Mouse (Mus musculus): ENCODE data around the gene Itga8. TPM values are rescaled to one million over a fixed set of nuclear protein-coding genes. Genes with fewer than 3 reads are reported as not detected.

Itga8 gene
- polyA plus RNA-seq, 1 experiment from 2014 or later: 20.0 TPM

DNA sequence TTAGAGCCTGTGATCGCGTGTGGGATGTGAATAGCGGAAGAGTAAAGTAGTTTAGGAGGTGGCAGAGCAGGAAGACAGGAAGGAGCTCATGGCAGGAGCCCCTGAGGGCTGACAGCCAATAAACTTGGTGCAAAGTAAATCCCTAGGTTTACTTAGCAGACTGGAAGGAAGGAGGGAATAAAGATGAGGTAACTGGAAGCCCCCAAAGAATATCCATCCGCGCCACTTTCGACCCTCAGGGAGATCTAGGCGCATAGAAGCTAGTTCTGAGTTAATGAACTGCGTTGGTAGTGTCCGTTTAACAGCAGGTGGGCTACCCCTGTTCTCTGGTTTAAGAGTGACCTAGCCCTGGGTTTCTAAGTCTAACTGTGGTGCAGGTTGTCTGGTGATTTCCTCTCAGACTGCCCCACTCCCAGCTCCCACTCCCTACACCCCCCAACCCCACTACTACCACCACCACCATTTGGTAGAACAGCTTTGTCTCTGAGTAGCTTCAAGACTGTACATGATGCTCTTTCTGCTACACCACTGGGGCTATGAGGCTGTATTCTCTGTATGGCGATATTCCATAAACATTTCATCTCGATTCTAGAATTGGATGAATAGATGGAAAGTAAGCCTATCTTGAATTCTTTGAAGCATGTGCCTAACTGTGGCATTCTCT, 26.1 kb upstream of the Itga8 start:
- WGBS: 45% methylated on average over 11 of the region's 11 CpGs
- H3K36me3 ChIP-seq (ENCODE audit: insufficient read depth, low read length): no peaks in the 10 kb centered on the region
- H3K9me3 ChIP-seq (ENCODE audit: low read length): no peaks in the 10 kb centered on the region
- H3K4me1 ChIP-seq (ENCODE audit: insufficient read depth, low read depth, low read length): no peaks in the 10 kb centered on the region; the same call in 1 of the 2 replicates
- no peaks in the 10 kb centered on the region for H3K27me3 ChIP-seq (replicated peaks; ENCODE audit: insufficient read depth, low read length)
- no peak for DNase-seq (ENCODE audit: low spot score)
- no peak overlapping the region for H3K4me3 ChIP-seq (ENCODE audit: low read depth, low read length)
- peak overlapping the region; percentile 17; the same call in 1 of the 2 replicates for H3K4me2 ChIP-seq (replicated peaks; ENCODE audit: low read depth, low read length)
- TF ChIP-seq CTCF (IDR thresholded peaks at IDR 0.05) (no peak), EP300 (IDR thresholded peaks at IDR 0.05) (no peak)
- H3K9ac ChIP-seq (replicated peaks; ENCODE audit: low read depth): no peak overlapping the region
- no peak overlapping the region for H3K27ac ChIP-seq (ENCODE audit: low read length)
- no peak for ATAC-seq

DNA sequence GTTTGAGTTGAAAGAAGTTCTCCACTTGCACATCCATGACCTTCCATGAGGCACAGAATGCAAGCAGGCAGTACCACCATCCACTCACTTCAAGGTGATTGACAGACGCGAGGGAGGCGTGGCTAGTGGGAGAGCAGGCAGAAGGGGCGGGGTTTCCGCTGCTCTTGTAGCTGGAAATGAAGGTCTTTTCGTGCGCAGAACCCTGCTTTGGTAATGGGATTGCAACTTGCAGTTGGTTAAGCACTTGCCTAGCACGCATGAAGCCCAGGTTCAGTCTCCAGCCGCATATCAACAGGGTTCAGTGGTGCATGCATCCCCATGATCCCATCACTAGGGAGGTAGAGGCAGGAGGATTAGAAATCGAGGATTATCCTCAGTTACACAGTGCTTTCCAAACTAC, 25.5 kb upstream of the Itga8 start:
- H3K27ac ChIP-seq (ENCODE audit: low read length): no peak overlapping the region
- no peak overlapping the region for H3K4me3 ChIP-seq (ENCODE audit: low read depth, low read length)
- no peaks in the 10 kb centered on the region for H3K9me3 ChIP-seq (ENCODE audit: low read length)
- WGBS: 27% methylated on average over 10 of the region's 10 CpGs
- H3K9ac ChIP-seq (replicated peaks; ENCODE audit: low read depth): no peak overlapping the region
- no peaks in the 10 kb centered on the region; the same call in 1 of the 2 replicates for H3K4me1 ChIP-seq (ENCODE audit: insufficient read depth, low read depth, low read length)
- H3K27me3 ChIP-seq (replicated peaks; ENCODE audit: insufficient read depth, low read length): no peaks in the 10 kb centered on the region
- ATAC-seq: no peak
- DNase-seq (ENCODE audit: low spot score): peak; percentile 37
- H3K4me2 ChIP-seq (replicated peaks; ENCODE audit: low read depth, low read length): peak overlapping the region; percentile 17
- TF ChIP-seq EP300 (IDR thresholded peaks at IDR 0.05) (no peak), CTCF (IDR thresholded peaks at IDR 0.05) (no peak)
- H3K36me3 ChIP-seq (ENCODE audit: insufficient read depth, low read length): no peaks in the 10 kb centered on the region

DNA sequence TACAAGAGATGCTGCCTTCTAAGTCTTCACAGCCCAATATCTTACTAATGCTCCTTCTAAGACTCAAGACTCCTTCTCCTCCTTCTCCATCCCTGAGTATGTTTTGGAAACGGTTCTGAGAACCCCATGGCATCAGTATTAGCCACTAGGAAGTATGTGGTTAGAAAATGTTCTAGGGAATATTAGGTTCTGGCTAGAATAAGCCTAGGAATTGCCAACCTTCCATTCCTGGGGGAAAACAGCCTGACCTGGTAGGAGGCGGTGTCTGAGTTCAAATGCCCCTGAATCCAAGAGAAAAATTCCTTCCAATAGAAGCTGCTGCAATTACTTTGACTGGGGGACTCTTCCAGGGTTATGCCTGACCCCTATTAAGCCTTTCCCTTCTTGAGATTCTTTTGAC, 24.1 kb upstream of the Itga8 start:
- no peak for DNase-seq (ENCODE audit: low spot score)
- 71% methylated on average over 2 of the region's 2 CpGs for WGBS
- Histone ChIP-seq H3K27ac (ENCODE audit: low read length) (peak overlapping the region; percentile 38; the same call in 1 of the 2 replicates), H3K4me2 (replicated peaks; ENCODE audit: low read depth, low read length) (no peak overlapping the region), H3K36me3 (ENCODE audit: insufficient read depth, low read length) (no peaks in the 10 kb centered on the region), H3K4me1 (ENCODE audit: insufficient read depth, low read depth, low read length) (no peaks in the 10 kb centered on the region; the same call in 1 of the 2 replicates), H3K27me3 (replicated peaks; ENCODE audit: insufficient read depth, low read length) (no peaks in the 10 kb centered on the region), H3K9me3 (ENCODE audit: low read length) (no peaks in the 10 kb centered on the region), H3K9ac (replicated peaks; ENCODE audit: low read depth) (no peak overlapping the region), H3K4me3 (ENCODE audit: low read depth, low read length) (no peak overlapping the region)
- TF ChIP-seq EP300 (IDR thresholded peaks at IDR 0.05): no peak
- TF ChIP-seq CTCF (IDR thresholded peaks at IDR 0.05): no peak
- ATAC-seq: no peak

DNA sequence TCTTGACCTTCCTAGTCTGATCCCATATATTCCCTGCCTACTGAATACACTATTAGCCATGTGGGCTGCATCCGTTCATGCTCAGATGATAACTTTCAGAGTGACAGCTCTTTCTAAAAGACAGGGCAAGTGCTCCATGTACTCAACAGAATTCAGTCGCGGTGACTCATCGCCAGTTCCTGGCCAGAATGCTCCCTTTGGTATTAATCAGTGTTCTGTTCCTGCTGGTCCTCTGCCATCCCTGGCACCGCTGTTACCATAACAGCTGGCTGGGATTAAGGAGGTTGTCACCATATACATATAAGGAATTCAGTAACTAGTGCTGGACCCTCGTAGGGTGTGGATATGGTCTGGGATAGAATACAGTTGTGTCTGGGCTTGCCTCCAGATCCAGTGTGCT, 23.7 kb upstream of the Itga8 start:
- H3K9ac ChIP-seq (replicated peaks; ENCODE audit: low read depth): no peak overlapping the region
- H3K36me3 ChIP-seq (ENCODE audit: insufficient read depth, low read length): no peaks in the 10 kb centered on the region
- H3K27me3 ChIP-seq (replicated peaks; ENCODE audit: insufficient read depth, low read length): no peaks in the 10 kb centered on the region
- WGBS: 54% methylated on average over 6 of the region's 6 CpGs
- no peak overlapping the region for H3K4me2 ChIP-seq (replicated peaks; ENCODE audit: low read depth, low read length)
- H3K4me1 ChIP-seq (ENCODE audit: insufficient read depth, low read depth, low read length): no peaks in the 10 kb centered on the region; the same call in 1 of the 2 replicates
- DNase-seq (ENCODE audit: low spot score) (peak; percentile 90), ATAC-seq (peak; percentile 93)
- H3K27ac ChIP-seq (ENCODE audit: low read length): peak overlapping the region; percentile 38; the same call in 1 of the 2 replicates
- no peak overlapping the region for H3K4me3 ChIP-seq (ENCODE audit: low read depth, low read length)
- no peaks in the 10 kb centered on the region for H3K9me3 ChIP-seq (ENCODE audit: low read length)
- TF ChIP-seq CTCF (IDR thresholded peaks at IDR 0.05) (no peak), EP300 (IDR thresholded peaks at IDR 0.05) (peak; percentile 81)

DNA sequence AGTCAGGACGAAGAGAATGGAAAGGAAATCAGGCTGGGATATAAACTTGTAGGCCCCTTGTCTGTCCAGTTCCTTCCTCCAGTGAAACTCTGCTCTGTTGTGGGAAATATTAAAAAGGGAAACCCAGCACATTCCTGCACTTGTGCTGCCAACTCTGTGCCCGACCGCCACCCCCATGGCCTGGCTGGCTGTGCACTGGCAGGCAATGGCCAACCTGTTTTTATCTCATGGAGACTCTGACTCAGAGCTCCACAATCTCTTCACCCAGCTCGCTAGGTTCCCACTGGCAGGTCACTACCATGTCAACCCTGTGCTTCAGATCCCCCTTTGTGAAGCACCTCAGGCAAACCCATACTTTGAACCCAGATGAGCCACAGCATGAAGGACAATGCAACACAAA, 19.2 kb upstream of the Itga8 start:
- Histone ChIP-seq H3K4me2 (replicated peaks; ENCODE audit: low read depth, low read length) (no peak overlapping the region), H3K36me3 (ENCODE audit: insufficient read depth, low read length) (no peaks in the 10 kb centered on the region), H3K27me3 (replicated peaks; ENCODE audit: insufficient read depth, low read length) (no peaks in the 10 kb centered on the region), H3K4me1 (ENCODE audit: insufficient read depth, low read depth, low read length) (no peaks in the 10 kb centered on the region), H3K9ac (replicated peaks; ENCODE audit: low read depth) (no peak overlapping the region), H3K9me3 (ENCODE audit: low read length) (no peaks in the 10 kb centered on the region), H3K27ac (ENCODE audit: low read length) (no peak overlapping the region), H3K4me3 (ENCODE audit: low read depth, low read length) (no peak overlapping the region)
- WGBS: 80% methylated on average over 4 of the region's 4 CpGs
- no peak for DNase-seq (ENCODE audit: low spot score)
- ATAC-seq: no peak
- TF ChIP-seq CTCF (IDR thresholded peaks at IDR 0.05) (no peak), EP300 (IDR thresholded peaks at IDR 0.05) (no peak)

DNA sequence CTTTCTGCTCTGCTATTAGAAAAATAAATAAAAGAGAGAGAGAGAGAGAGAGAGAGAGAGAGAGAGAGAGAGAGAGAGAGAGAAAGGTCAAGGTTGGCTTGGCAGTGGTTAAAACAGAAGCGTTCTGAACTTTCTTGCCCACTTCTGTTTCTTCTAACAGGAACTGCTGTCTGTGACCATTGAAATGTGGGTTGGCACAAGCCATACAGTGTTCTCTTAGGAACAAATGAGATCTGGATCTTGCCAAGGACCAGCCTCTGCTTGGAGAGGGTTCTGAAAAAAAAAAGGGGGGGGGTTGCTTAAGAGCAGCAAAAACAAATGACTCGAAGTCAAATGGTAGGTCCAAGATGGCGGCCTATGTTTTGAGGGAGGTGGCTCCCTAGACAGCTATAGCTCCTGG, 17.0 kb upstream of the Itga8 start:
- H3K9me3 ChIP-seq (ENCODE audit: low read length): no peaks in the 10 kb centered on the region
- no peaks in the 10 kb centered on the region for H3K36me3 ChIP-seq (ENCODE audit: insufficient read depth, low read length)
- TF ChIP-seq EP300 (IDR thresholded peaks at IDR 0.05): no peak
- TF ChIP-seq CTCF (IDR thresholded peaks at IDR 0.05): no peak
- H3K4me2 ChIP-seq (replicated peaks; ENCODE audit: low read depth, low read length): no peak overlapping the region
- peak; percentile 12; the same call in 1 of the 2 replicates for ATAC-seq
- no peak overlapping the region for H3K4me3 ChIP-seq (ENCODE audit: low read depth, low read length)
- H3K27me3 ChIP-seq (replicated peaks; ENCODE audit: insufficient read depth, low read length): no peaks in the 10 kb centered on the region
- peak; percentile 37 for DNase-seq (ENCODE audit: low spot score)
- peak overlapping the region; percentile 62 for H3K27ac ChIP-seq (ENCODE audit: low read length)
- no peak overlapping the region for H3K9ac ChIP-seq (replicated peaks; ENCODE audit: low read depth)
- 71% methylated on average over 3 of the region's 3 CpGs for WGBS
- no peaks in the 10 kb centered on the region for H3K4me1 ChIP-seq (ENCODE audit: insufficient read depth, low read depth, low read length)
